Mouse (Mus musculus): ENCODE results near the gene Tjp3. TPM values are rescaled to one million over a fixed set of nuclear protein-coding genes. Genes with fewer than 3 reads are reported as not detected.
A peak's percentile ranks its signal among the peaks of the same experiment; 100 is the strongest.

The Tjp3 gene
- total RNA-seq, 2 experiments from 2014 or later, result 1.6 to 2.5 TPM

GRCm38 (mm10) chr10:81273842-81274241 is 17.5 kb downstream of the Tjp3 start:
- no peak for DNase-seq (ENCODE audit: low spot score in 2 of 2)

DNA sequence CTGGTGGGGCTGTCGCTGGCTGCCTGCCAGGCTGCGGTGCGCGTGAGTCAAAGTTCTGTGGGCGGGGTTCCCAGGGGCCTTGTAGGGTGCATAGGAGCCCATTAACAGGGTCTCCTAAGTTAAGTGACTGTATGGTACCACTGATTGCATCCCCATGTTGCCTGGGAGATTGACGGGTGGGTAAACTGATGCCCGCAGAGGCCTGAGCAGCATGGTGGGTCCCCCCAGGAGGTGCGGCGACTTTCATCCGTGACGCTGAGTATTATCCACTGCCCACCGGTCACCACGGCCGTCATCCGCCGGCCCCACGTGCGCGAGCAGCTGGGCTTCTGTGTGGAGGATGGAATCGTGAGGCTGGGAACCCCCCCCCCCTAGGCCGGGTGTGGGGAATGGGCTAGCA is 19.0 kb downstream of the Tjp3 start:
- no peak for DNase-seq (ENCODE audit: low spot score in 2 of 2)

- no peak for DNase-seq (ENCODE audit: low spot score in 2 of 2)
Observed at GRCm38 (mm10) chr10:81268643-81269412, 22.6 kb downstream of the Tjp3 start.

DNA sequence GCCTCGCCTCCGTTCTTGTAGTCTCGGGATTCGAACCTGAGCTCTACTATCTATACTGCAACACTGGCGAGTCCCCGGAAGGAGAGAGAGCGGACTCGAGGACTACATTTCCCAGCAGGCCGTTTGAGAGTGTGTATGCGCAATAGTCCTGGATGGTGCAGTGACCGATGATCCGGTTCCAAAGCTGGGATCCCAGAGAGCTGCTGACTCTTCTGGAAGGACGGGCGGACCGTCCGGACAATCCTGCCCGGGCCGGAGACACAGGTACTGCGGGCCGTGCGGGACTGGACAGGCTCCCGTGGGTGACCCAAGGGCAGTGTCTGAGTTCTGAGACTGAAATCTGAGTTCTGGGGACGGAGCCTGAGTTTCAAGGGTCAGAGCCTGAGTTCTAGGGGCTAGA is 23.3 kb downstream of the Tjp3 start:
- DNase-seq (ENCODE audit: low spot score in 2 of 2), result peak; percentile 70 to 92

DNA sequence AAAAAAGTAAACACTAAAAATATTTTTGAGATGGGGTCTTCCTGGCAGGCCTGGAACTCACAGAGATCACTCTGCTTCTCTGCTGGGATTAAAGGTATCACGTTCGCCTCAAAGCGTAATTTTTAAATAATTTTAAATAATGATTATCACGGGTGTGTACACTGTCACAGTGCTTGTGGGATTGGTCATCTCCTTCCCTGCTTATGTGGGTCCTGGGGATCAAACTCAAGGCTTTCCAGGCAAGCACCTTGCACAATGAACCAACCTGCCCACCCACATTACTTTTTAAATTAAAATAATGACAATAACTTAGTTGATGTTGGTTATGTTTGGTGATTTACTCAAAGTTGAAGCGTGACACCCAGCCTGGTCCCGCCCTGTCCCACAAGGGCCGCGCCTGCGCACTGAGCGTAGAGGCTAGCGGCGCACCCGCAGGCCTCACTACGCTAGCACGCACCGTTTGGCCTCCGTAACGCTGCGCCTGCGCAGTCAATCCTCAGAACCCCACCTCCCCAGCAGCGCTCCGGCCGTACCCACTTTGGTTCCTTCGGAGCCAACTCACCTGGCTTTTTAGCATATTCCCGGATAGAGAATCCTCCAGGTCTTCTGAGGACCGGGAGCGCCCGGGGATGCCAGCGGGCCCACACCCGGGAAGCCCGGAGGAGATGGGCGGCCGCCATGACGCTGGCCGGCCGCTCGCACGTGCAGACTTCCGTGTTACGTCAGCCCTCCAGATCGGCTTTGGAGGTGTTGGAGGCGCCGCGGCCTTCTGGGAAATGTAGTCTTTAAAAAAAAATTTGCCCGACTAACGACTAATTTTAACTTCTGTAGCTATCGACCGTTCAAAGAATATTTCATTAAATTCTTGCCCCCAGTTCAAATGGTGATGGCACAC is 24.9 kb downstream of the Tjp3 start, which contains the start of the genes Mrpl54 and Apba3:
Gene Mrpl54 (minus strand): TSS at position 724 of the 895 bp plus-strand sequence.
Gene Apba3 (plus strand): TSS at position 750 of the 895 bp plus-strand sequence.
- DNase-seq (ENCODE audit: low spot score in 2 of 2), result peak; percentile 96 to 99

GRCm38 (mm10) chr10:81265540-81265939 is 25.8 kb downstream of the Tjp3 start:
- DNase-seq (ENCODE audit: low spot score in 2 of 2), result no peak

DNA sequence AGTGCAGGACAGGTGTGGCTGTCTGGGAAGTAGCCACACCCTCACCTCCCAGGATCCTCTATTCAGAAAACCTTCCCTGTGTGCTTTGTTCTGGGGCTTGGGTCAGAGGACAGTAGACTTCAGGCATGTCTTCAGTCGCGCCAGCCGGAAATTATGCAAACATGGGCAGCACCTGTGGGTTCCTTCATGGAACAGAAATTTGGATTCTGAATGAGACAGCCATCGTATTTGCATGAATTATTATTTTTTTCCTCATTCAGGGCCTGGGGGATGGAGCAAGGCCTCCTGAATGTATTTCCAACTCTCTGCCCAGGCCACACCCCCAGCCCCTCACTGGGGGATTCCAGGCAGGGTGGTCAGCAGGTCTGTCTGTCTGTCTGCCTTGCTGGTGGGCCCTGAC is 30.4 kb downstream of the Tjp3 start:
- DNase-seq (ENCODE audit: low spot score in 2 of 2), result no peak

DNA sequence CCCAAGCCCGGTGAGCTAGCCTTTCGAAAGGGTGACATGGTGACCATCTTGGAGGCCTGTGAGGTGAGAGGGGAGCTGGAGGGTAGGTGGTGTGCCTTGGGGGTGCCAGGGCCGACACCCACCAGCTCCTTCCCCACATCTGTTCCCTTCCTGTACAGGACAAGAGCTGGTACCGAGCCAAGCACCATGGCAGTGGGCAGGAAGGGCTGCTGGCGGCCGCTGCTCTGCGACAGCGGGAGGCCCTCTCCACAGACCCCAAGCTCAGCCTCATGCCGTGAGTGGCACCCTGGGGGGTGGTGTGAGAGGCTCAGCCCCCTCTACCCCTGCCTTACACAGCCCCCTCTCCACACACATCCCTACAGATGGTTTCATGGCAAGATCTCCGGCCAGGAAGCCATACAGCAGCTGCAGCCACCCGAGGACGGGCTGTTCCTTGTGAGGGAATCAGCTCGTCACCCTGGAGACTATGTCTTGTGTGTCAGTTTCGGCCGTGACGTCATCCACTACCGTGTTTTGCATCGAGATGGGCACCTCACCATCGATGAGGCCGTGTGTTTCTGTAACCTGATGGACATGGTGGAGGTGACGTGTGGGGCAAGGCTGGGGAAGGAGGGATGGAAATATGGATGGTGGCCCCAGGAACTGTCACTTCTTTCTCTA is 32.0 kb downstream of the Tjp3 start:
- DNase-seq (ENCODE audit: low spot score in 2 of 2), result no peak

GRCm38 (mm10) chr10:81257158-81258039 is 34.0 kb downstream of the Tjp3 start:
- DNase-seq (ENCODE audit: low spot score in 2 of 2), result peak in 1 of 2 experiments; percentile 58

DNA sequence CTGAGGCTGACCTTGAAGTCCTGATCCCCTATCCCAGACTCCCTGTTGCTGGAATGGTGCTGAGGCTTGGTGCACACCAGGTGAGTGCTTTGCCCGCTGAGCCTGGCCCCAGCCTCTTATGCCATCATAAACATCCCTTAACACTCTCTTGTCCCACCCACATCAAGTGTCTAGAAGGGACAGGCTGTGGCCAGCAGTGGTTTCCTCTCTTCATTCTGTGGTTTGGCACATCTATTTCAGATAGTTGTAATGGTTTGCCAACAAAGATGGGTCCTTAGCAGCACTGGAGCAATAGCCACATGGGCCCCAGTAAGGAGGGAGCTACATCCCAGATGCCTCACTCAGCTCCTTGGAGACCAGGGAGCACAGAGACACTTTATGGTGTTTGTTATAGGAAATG is 36.5 kb downstream of the Tjp3 start:
- DNase-seq (ENCODE audit: low spot score in 2 of 2), result no peak

DNA sequence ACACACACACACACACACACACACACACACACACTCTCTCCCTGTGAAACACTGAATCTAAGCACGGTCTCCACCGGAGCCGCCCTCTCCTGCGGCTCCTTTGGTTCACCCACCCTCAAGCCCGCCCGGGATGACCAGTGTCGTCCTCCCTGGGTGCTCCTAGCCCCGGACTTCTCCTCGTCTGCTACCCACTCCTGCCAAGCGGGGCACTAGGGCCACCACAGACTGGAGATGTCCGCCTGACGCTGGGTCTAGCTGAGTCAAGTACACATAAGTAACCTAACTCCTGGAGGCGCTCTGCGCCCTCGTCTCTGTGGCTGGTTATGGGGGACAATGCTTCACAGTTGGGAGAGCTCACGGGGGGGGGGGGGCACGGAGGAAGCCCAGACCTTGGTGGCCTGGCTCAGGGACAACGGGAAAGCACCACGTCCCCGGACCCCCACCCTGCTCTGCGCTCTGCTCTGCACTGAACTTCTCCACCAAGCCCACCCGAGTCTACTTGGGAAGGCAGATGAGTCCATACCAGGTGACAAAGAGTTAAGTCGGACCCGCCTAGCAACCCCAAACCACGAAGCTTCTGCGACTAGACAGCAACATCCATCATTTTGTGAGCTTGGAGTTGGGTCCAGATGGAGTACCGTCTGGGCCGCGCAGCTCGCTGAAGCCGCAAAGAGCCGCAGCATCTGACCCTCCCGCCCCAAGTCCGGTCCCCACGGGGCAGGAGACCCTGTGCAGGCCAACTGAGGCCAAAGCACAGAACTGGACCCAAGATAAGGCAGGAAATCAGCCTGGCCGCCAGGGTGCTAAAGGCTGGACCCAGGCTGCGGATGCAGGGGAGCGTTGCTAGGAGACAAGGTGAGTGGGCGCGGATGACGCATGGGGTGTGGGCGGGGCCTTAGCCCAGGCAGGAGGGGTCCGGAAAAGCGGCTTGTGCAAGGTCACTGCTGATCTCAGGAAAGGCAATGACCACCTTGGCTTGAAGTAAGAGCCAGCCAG is 38.7 kb downstream of the Tjp3 start, which contains the start of gene Matk:
Gene Matk (plus strand): TSS at position 512 of the 996 bp plus-strand sequence.
- peak; percentile 87 to 88 for DNase-seq (ENCODE audit: low spot score in 2 of 2)

DNA sequence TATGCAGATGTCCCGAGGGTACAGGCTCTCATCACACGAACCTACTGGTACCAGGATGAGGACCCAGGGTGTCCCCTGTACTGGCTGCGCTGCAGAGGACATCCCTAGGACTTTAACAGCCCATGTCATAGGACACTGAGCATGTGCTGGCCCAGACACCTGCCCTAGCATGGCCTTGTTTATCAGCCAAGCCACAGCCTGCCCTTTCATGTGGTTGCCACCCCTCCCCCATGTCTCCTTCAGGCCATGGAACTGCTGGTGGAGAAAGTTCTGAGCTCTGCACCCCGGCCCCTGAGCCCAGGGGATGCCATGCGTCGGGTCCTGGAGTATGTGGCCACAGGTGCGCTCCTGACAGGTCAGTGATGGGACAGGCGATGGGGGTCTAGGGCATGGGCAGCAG is 41.9 kb downstream of the Tjp3 start:
- DNase-seq (ENCODE audit: low spot score in 2 of 2), result no peak

DNA sequence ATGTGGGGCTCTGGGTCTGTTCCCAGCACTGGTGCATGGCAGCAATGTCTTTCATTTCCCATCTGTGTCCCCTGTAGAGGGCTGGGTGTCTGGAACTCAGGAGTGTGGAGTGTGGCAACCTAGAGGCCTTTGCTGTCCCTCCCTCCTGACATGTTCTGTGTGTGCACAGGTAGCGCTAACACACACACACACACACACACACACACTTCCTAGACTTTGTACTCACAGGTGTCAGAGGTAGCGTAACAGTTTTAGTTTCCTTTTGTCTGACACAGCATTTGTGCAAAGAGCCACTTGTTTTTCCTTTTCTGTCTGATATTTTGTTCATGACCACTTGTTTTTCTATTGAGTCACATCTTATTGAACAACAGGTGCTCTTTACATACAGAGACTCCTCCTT is 43.6 kb downstream of the Tjp3 start:
- DNase-seq (ENCODE audit: low spot score in 2 of 2), result no peak

GRCm38 (mm10) chr10:81245166-81245565 is 46.2 kb downstream of the Tjp3 start:
- DNase-seq (ENCODE audit: low spot score in 2 of 2), result no peak

- DNase-seq (ENCODE audit: low spot score in 2 of 2), result peak; percentile 68 to 77
Observed at GRCm38 (mm10) chr10:81244595-81244994, 46.8 kb downstream of the Tjp3 start.

GRCm38 (mm10) chr10:81244146-81244545 is 47.2 kb downstream of the Tjp3 start:
- no peak for DNase-seq (ENCODE audit: low spot score in 2 of 2)

DNA sequence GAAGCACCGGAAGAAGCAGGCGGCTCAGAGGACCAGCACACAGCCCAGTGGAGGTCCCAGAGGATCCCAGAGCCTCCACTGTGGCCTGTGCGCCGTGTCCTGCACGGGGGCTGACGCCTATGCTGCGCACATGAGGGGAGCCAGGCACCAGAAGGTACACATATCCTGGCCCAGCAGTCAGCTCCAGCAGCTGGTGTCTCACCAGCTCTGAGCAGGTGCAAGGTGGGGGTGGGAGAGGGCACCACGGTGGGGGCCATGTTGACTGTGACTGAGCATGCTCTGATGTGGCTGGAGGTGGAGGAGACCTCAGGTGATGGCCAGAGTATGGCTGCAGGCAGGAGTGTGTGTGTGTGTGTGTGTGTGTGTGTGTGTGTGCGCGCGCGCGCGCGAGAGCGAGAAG is 49.4 kb downstream of the Tjp3 start:
- DNase-seq (ENCODE audit: low spot score in 2 of 2), result no peak

DNA sequence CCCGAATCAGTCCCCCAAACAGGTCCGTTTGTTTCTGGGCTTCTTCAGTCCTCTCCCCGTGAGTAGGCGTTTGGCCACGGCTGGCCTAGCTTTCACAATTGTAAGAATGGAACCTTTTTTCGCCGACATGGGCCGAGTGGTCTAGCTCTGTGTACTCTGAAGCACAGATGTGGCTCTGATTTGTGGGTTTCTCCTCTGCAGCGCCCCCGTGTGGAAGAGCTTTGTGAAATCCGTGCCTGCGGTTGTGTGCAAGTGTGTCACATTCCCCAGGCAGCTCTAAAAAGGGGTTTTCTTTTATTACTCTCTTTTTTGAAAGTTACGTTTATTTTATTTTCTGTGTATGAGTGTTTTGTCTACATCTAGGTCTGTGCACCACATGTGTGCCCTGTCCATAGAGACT is 50.5 kb downstream of the Tjp3 start:
- peak; percentile 70 to 78 for DNase-seq (ENCODE audit: low spot score in 2 of 2)

- DNase-seq (ENCODE audit: low spot score in 2 of 2), result no peak
Observed at GRCm38 (mm10) chr10:81238618-81239017, 52.8 kb downstream of the Tjp3 start.
